Mouse (Mus musculus): ENCODE results near the gene Plcl1.

DNA sequence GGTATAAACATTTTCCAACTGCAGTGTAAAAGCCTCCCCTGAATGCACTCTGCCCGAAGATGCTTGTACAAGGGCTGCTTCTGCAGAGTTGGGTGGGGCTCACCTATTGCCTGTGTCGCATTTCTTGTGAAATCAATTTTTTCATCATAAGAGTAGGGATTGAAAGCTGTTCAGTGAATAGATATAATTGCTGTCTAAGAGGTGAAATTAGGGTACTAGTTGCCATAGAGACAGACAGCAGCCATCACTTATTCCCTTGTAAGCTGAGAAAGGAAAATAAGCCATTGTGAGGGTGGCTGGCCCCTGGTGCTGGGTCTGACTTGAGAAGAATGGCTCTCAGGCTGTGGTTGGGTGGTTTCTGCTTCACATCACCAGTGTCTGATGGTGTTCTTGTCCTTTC, 299.0 kb downstream of the Plcl1 start:
- no peak for TF ChIP-seq CTCF (IDR thresholded peaks at IDR 0.05; ENCODE audit: low read depth, low read length)
- no peak for TF ChIP-seq GATA1 (IDR thresholded peaks at IDR 0.05; ENCODE audit: borderline replicate concordance, low read length)
- no peak for TF ChIP-seq POLR2AphosphoS5 (IDR thresholded peaks at IDR 0.05; ENCODE audit: insufficient replicate concordance, low read depth, low read length)
- TF ChIP-seq TAL1 (conservative IDR thresholded peaks at IDR 0.05; ENCODE audit: low read depth, low read length), result no peak
